In the genomic region with DNA sequence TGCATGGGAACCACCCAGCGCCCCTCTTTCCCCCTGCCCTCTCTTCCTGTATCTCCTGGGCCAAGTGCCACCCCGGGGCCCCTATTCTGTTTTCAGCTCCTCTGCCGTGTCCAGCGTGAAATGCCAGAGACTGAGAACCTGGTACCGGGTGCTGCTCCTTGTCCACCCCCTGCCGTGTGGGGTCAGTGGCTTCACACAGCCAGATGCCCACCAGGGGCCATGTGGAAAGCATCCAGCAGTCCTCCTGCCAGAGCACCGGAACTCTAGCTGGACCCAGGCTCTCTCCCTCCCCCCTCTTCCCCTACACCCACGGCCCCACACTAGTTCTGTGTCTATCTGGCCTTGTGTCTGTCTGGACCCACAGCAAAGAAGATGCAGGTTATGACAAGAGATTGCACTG, we compare ENCODE assay signal across 9 mouse cellular contexts.
DNase-seq lines count a peak whose midpoint lies in the region; ATAC-seq and TF ChIP-seq lines count a peak whose summit lies in the region.
"Had no signal": no experiment of that assay in that cellular context is flagged by ENCODE, and none has a peak within 500 bp of the region (broad histone marks: within the 10 kb centered on the region; RNA-seq: fewer than 3 reads in every experiment).

No protein-coding gene starts in this region.

- DNase-seq in heart, postnatal 25 days (ENCODE audit: low spot score): no peak
- peak; percentile 92 for DNase-seq in MN1 (ENCODE audit: low spot score)
- no peak for DNase-seq in forebrain, postnatal 0 days
- DNase-seq in midbrain, embryonic 10.5 days (ENCODE audit: low spot score): no peak
- no peak for DNase-seq in urinary bladder, adult 2 months (ENCODE audit: low spot score)
- DNase-seq in left cerebral cortex, adult 18-20 months (ENCODE audit: low spot score in 2 of 2): no peak
- DNase-seq: thymus, adult 2 months had no signal

- WGBS in heart, embryonic 12.5 days: 23% methylated on average over 8 of the region's 8 CpGs
- WGBS in forebrain, postnatal 0 days: 39% methylated on average over 8 of the region's 8 CpGs
- 63% methylated on average over 8 of the region's 8 CpGs for WGBS in midbrain, embryonic 10.5 days

- peak overlapping the region; percentile 10 for H3K27ac ChIP-seq in heart, embryonic 12.5 days (ENCODE audit: poor library complexity, severe bottlenecking)
- H3K27ac ChIP-seq in forebrain, postnatal 0 days (ENCODE audit: low read depth, low read length): peak overlapping the region; percentile 74
- peak overlapping the region; percentile 63 for H3K27ac ChIP-seq in midbrain, embryonic 10.5 days (replicated peaks)

- peak overlapping the region; percentile 37; the same call in 1 of the 2 replicates for H3K9ac ChIP-seq in heart, embryonic 12.5 days
- H3K9ac ChIP-seq in forebrain, postnatal 0 days: no peak overlapping the region

- H3K27me3 ChIP-seq in heart, embryonic 12.5 days (replicated peaks): no peaks in the 10 kb centered on the region
- H3K27me3 ChIP-seq in forebrain, postnatal 0 days (ENCODE audit: insufficient read depth, low read length): no peaks in the 10 kb centered on the region
- H3K27me3 ChIP-seq in midbrain, embryonic 10.5 days (ENCODE audit: low read depth, poor library complexity, severe bottlenecking): no peaks in the 10 kb centered on the region

- intact Hi-C loops in heart, postnatal 25 days (cut with DNase I): no loop called here

- no peaks in the 10 kb centered on the region for H3K9me3 ChIP-seq in heart, embryonic 12.5 days (replicated peaks)
- H3K9me3 ChIP-seq in forebrain, postnatal 0 days (ENCODE audit: low read length): no peaks in the 10 kb centered on the region
- H3K9me3 ChIP-seq in midbrain, embryonic 10.5 days (replicated peaks): no peaks in the 10 kb centered on the region

- peaks cover 35% of the 10 kb centered on the region for H3K4me1 ChIP-seq in heart, embryonic 12.5 days (replicated peaks)
- H3K4me1 ChIP-seq in forebrain, postnatal 0 days (ENCODE audit: insufficient read depth): peaks cover 5% of the 10 kb centered on the region; the same call in 1 of the 2 replicates
- peaks cover 32% of the 10 kb centered on the region for H3K4me1 ChIP-seq in midbrain, embryonic 10.5 days

- TF ChIP-seq CTCF in forebrain, postnatal 0 days (IDR thresholded peaks at IDR 0.05; ENCODE audit: low read depth): no peak

- ATAC-seq in heart, embryonic 12.5 days (ENCODE audit: insufficient number of reproducible peaks, low FRiP score): no peak
- no peak for ATAC-seq in forebrain, postnatal 0 days
- ATAC-seq in CD4-positive, CD25-positive, alpha-beta regulatory T cell, adult 4 months: no peak

- H3K4me2 ChIP-seq in heart, embryonic 12.5 days: peak overlapping the region; percentile 9; the same call in 1 of the 2 replicates
- no peak overlapping the region for H3K4me2 ChIP-seq in forebrain, postnatal 0 days (ENCODE audit: low read depth)

- no peak overlapping the region for H3K4me3 ChIP-seq in heart, embryonic 12.5 days
- no peak overlapping the region for H3K4me3 ChIP-seq in forebrain, postnatal 0 days (ENCODE audit: low read depth, low read length)
- no peak overlapping the region for H3K4me3 ChIP-seq in midbrain, embryonic 10.5 days

- H3K36me3 ChIP-seq in heart, embryonic 12.5 days: peaks cover 52% of the 10 kb centered on the region
- H3K36me3 ChIP-seq in forebrain, postnatal 0 days (ENCODE audit: insufficient read depth): peaks cover 40% of the 10 kb centered on the region
- H3K36me3 ChIP-seq in midbrain, embryonic 10.5 days: peaks cover 67% of the 10 kb centered on the region

Comparison
In these comparisons a context has a peak if more than half of its experiments do, and no peak if none do; other contexts are left out.
1. H3K27ac ChIP-seq: peak in every context shown above with its lines; median percentile 74 in forebrain, postnatal 0 days; 63 in midbrain, embryonic 10.5 days; 10 in heart, embryonic 12.5 days.